Mouse (Mus musculus): ENCODE data around the gene Tff2. TPM values are rescaled to one million over a fixed set of nuclear protein-coding genes. Genes with fewer than 3 reads are reported as not detected.

The Tff2 gene
- not detected in 2 replicates for polyA plus RNA-seq (2015; fragmentation: Nextera tagmentation; extraction: Ambion mirVana)

DNA sequence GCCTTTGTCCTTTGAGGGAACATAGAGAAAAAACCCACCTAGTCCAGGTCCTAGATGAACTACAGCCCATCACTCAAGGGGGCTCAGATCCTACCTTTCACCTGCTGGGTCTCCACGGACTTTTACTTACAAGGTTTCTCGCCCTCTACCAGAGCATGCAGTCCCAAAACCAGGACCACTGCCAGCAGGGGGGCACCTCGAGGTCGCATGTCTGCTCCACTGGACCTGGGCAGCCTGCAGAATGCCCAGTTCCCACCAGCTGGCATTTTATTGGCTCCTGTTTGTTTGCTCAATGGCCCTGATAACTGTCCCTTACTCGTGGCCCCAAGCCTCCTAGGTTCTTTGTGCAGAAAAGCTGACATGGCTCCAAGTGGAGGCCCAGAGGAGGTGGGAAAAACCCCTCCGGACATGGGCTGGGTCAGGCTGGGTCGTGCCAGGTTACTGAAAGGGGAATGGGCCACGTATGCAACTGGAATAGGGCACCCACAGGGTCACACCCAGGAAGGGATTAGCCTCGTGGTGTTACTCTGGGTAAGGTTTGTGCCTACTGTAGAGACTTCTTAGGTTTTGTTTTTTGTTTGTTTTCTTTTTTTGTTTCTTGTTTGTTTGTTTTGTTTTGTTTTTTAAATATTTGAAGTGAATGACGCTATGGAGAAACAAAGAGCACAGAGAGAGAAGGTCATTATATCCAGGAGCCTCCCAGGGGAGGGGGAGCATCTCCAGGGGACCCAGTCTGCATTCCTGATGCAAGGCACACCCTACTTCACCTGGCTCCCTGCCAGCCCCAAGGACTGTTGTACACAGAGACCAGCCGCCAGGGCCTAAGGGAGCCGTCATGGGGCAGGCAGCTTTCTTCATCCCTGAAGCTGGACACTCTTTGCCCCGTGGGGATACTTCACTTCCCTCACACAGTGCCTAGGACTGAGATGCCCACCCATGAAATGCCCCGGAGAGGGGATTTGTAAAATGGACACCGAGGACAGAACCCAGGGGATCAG lies at the start of gene Tff2:
Tff2 (minus strand) TSS at position 243 of the 998 bp plus-strand sequence.
- no peaks in the 10 kb centered on the region for H3K36me3 ChIP-seq
- no peak for ATAC-seq (ENCODE audit: insufficient number of reproducible peaks, low FRiP score, low TSS enrichment, low read depth)
- no peak within 1 kb of the TSS for H3K4me2 ChIP-seq
- no peak within 1 kb of the TSS for H3K9ac ChIP-seq
- no peak within 1 kb of the TSS for H3K27ac ChIP-seq
- H3K27me3 ChIP-seq: no peaks in the 10 kb centered on the region
- no peaks in the 10 kb centered on the region for H3K9me3 ChIP-seq
- H3K4me1 ChIP-seq: no peaks in the 10 kb centered on the region
- no peak within 1 kb of the TSS for H3K4me3 ChIP-seq
- 64% methylated on average over 15 of the region's 15 CpGs for WGBS

DNA sequence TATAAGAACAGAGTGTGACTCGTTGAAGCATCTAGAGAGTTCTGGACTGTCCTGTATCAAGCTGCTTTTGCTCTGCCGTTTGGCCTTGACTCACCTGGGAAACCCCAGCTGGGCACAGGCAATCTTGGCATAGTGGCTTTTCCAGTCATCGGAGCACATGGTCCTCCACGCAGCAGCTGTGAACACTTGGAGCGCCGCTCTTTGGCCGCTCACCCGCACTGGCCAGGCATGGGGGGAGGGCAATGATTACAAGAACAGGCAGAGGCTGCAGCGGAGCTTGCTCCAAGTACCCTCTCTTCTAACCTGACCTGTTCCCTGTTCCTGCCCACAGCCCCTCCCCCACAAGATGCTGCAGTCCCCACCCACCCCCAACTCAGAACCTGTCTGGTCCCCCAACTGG lies 49.3 kb upstream of the Tff2 start:
- H3K36me3 ChIP-seq: no peaks in the 10 kb centered on the region
- WGBS: 72% methylated on average over 9 of the region's 9 CpGs
- no peaks in the 10 kb centered on the region for H3K27me3 ChIP-seq

DNA sequence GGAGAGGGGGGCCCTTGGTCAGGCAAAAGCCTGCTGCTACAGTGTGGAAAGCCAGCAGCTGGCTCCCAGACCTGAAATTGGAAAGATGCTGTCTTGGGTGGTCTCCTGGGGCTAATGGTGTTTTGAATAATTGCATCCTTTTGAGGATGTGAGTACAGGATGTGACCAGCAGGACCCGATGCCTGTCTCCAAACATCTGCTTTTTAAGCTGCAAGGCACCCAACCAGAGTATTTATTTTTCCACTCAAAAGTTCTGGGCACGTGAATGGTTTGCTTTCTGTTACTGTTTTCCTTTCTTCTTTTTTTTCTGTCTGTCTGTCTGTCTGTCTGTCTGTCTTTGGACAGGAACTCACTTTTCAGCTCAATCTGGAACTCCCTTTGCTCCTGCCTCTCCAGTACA lies 48.6 kb upstream of the Tff2 start:
- ATAC-seq (ENCODE audit: insufficient number of reproducible peaks, low FRiP score, low TSS enrichment, low read depth): no peak
- Histone ChIP-seq H3K27ac (no peak overlapping the region), H3K4me2 (no peak overlapping the region), H3K9me3 (no peaks in the 10 kb centered on the region), H3K36me3 (no peaks in the 10 kb centered on the region), H3K9ac (no peak overlapping the region), H3K4me3 (no peak overlapping the region), H3K4me1 (peaks cover 3% of the 10 kb centered on the region; the same call in 1 of the 2 replicates), H3K27me3 (no peaks in the 10 kb centered on the region)
- 24% methylated on average over 2 of the region's 2 CpGs for WGBS

More for the DNA sequence above, 49.3 kb upstream of the Tff2 start:
- Histone ChIP-seq H3K4me3 (no peak overlapping the region), H3K4me1 (peaks cover 3% of the 10 kb centered on the region; the same call in 1 of the 2 replicates), H3K9me3 (no peaks in the 10 kb centered on the region), H3K4me2 (no peak overlapping the region), H3K9ac (no peak overlapping the region), H3K27ac (no peak overlapping the region)
- ATAC-seq (ENCODE audit: insufficient number of reproducible peaks, low FRiP score, low TSS enrichment, low read depth): no peak

DNA sequence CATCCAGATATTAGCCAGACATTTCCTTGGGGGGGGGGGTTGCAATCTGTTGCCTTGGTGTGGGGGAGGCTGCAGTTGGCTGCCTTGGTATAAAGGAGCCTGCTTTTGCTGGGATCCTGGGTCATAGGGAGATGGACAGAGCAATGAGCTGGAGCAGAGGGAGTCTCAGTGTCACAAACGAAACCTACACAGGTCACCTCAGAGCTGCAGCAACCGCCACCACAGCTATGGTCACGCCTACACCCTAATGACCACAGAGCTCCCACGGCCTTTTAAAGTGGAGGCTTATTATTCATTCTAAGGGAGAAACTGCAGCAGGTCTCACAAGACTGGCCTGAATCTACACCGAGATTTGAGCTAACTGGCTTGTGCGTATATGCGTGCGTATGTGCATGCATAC lies 47.7 kb upstream of the Tff2 start:
- H3K4me1 ChIP-seq: peaks cover 3% of the 10 kb centered on the region; the same call in 1 of the 2 replicates
- H3K4me2 ChIP-seq: no peak overlapping the region
- H3K9ac ChIP-seq: no peak overlapping the region
- H3K9me3 ChIP-seq: no peaks in the 10 kb centered on the region
- WGBS: 68% methylated on average over 8 of the region's 8 CpGs
- H3K4me3 ChIP-seq: no peak overlapping the region
- ATAC-seq (ENCODE audit: insufficient number of reproducible peaks, low FRiP score, low TSS enrichment, low read depth): no peak
- no peaks in the 10 kb centered on the region for H3K27me3 ChIP-seq
- no peaks in the 10 kb centered on the region for H3K36me3 ChIP-seq
- no peak overlapping the region for H3K27ac ChIP-seq

DNA sequence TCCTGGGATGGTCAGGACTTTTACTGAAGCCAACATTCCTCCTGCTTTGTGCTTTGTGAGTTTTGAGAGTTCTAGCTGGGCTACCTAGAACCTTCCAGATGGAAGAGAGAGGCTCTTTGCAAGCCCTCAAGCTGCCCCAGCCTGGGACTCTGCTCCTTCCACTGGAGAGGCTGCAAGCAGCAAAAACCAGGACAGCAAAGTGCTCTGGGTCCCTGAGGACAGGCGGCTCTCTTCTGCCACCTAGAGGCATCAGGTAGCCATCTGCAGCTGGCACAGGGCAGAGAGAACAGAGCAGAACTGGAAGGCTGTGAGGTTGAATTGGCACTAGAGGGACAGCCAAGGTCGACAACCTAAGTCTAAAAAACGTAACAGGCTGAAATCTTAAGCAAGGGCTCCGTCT lies 43.3 kb upstream of the Tff2 start:
- no peak overlapping the region for H3K9ac ChIP-seq
- WGBS: 24% methylated on average over 4 of the region's 4 CpGs

DNA sequence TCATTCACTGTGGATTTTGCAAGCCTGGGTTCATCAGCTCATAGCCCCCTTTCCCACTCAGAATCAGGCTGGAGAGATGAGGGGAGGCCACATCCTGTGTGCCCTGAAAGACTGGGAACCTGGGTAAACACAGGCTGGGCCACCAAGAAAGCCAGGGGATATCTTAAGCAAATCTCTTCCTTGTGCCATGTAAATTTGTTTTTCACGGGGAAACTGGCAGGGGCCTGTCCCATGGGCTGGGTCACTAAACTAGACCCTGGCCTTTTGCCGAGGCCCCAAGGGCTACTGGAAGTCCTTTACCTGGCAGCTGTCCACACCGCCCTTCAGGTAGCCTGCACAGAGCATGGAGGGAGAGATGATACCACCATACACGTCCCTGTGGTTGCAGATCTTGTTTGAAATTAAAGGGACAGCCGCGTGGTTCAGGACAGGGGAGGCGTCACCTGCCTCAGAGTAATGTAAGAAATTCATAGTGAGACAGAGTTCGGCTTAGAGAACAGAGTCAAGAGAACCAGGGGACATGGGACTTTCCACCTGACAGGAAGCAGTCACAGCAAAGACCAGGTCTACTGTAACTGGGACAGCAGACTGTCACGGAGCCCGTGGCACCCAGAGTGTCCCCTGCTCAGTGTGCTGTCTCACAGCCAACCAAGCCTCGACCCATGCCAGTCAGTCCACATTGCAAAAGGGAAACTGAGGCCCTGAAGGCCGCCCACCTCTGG lies 40.3 kb upstream of the Tff2 start:
- no peak overlapping the region for H3K27ac ChIP-seq

More for the DNA sequence above, 43.3 kb upstream of the Tff2 start:
- Histone ChIP-seq H3K9me3 (no peaks in the 10 kb centered on the region), H3K27me3 (no peaks in the 10 kb centered on the region), H3K4me1 (no peaks in the 10 kb centered on the region), H3K36me3 (no peaks in the 10 kb centered on the region), H3K4me3 (no peak overlapping the region), H3K4me2 (no peak overlapping the region), H3K27ac (no peak overlapping the region)
- ATAC-seq (ENCODE audit: insufficient number of reproducible peaks, low FRiP score, low TSS enrichment, low read depth): no peak

DNA sequence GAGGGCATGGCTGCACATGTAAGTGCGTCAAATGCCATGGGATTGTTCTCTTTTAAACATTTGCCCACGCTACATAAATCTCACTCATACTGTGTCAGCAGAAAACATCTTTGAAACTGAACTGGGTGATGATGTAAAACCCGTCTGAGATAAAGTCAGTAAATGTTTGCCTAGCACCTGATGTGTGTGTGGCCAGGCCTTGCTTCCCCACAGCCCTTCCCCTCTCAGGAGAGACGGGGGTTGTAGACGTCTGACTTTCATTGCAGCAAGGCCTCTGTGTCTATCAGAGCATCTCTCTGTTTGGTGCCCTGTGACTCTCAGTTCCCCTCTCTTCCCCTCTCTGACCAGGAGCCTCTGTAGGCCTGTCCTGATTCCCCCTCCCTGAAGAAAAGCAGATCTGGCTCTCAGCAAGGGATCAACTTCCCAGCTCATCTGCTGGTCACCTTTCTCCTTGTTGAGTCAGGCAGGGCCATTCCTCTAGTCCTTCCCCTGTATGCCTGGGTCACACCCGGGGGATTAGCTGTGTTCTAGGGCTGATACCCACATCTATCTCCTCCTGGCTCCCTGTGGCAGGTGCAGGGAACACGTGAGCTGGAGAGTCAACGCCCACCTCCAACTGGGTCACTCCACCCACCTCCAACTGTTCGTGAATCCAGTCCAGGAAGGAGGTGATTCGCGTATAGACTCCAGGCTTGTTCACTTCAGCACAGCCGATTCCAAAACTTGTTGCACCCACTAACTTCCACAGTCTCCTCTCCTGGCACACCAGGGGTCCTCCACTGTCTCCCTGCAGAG lies 39.3 kb upstream of the Tff2 start:
- Histone ChIP-seq H3K9ac (no peak overlapping the region), H3K4me1 (no peaks in the 10 kb centered on the region), H3K4me3 (no peak overlapping the region), H3K36me3 (no peaks in the 10 kb centered on the region), H3K4me2 (no peak overlapping the region), H3K9me3 (no peaks in the 10 kb centered on the region), H3K27me3 (no peaks in the 10 kb centered on the region), H3K27ac (no peak overlapping the region)
- 60% methylated on average over 12 of the region's 12 CpGs for WGBS
- ATAC-seq (ENCODE audit: insufficient number of reproducible peaks, low FRiP score, low TSS enrichment, low read depth): no peak

More for the DNA sequence above, 40.3 kb upstream of the Tff2 start:
- no peak overlapping the region for H3K9ac ChIP-seq
- no peak overlapping the region for H3K4me2 ChIP-seq
- no peak for ATAC-seq (ENCODE audit: insufficient number of reproducible peaks, low FRiP score, low TSS enrichment, low read depth)
- no peak overlapping the region for H3K4me3 ChIP-seq
- no peaks in the 10 kb centered on the region for H3K9me3 ChIP-seq
- WGBS: 74% methylated on average over 12 of the region's 12 CpGs
- no peaks in the 10 kb centered on the region for H3K27me3 ChIP-seq
- no peaks in the 10 kb centered on the region for H3K36me3 ChIP-seq
- no peaks in the 10 kb centered on the region for H3K4me1 ChIP-seq

DNA sequence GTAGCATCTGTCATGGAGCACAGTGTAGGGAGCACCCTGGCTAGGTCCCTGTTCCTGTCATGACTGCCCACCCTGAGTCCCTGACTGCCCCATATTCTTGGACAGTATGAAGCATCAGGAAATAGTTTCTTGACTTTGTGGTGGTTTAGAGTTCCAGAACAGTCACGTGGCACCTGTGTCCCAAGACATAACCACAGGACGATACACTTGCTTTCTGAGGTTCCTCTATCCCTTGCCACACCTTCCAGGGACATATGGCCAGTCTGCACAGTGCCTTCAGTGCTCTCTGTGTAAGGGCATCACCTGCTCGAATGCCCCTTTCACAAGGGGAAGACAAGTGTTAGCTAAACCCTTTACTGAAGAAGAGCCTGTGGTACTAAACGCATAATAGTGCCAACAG lies 37.4 kb upstream of the Tff2 start:
- no peaks in the 10 kb centered on the region for H3K4me1 ChIP-seq
- 70% methylated on average over 4 of the region's 4 CpGs for WGBS
- no peak overlapping the region for H3K4me3 ChIP-seq
- no peaks in the 10 kb centered on the region for H3K9me3 ChIP-seq
- ATAC-seq (ENCODE audit: insufficient number of reproducible peaks, low FRiP score, low TSS enrichment, low read depth): no peak
- H3K27ac ChIP-seq: no peak overlapping the region
- no peak overlapping the region for H3K4me2 ChIP-seq
- H3K9ac ChIP-seq: no peak overlapping the region
- 0 out of 2 replicates have a peak, but pooled peaks cover 4% of the 10 kb centered on the region for H3K27me3 ChIP-seq
- H3K36me3 ChIP-seq: no peaks in the 10 kb centered on the region

DNA sequence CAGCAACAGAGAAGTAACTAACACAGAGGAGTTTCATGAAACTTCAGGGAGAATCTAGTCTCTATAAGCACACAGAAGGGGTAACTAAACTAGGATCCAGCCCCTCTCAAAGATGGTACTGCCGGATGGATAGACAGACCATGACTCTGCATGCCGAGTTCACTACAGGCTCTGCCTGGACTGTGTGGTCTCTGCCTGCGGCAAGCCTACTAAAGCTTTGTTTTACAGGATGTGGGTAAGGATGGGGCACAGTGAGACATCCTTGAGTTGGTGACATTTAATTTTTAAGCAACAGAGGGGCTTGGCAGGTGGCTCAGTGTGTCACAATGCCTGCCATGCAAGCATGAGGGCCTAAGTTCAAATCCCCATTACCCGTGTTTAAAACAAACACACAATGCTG lies 32.2 kb upstream of the Tff2 start:
- WGBS: 86% methylated on average over 4 of the region's 4 CpGs
- Histone ChIP-seq H3K9ac (no peak overlapping the region), H3K27ac (no peak overlapping the region)

DNA sequence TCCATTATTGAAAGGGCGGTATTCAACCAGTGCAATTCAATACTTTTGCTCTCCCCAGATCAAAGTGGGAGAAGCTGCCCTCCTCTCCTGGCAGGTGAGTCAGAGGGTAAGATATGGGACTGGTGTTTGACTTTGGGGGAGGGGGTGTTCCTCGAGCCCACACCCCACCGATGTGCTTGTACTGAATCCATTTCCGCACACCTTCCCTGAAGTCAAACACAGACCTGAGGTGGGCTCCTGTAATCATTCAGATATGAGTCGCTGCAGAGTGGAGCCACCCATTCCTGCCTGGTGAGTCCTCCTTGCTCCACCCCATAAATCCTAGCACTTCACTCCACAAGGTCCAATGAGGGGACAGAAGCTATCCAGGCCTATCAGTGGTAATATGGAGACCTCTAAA lies 25.7 kb upstream of the Tff2 start:
- no peaks in the 10 kb centered on the region for H3K36me3 ChIP-seq
- H3K4me2 ChIP-seq: no peak overlapping the region
- ATAC-seq (ENCODE audit: insufficient number of reproducible peaks, low FRiP score, low TSS enrichment, low read depth): no peak
- H3K4me3 ChIP-seq: no peak overlapping the region
- H3K27me3 ChIP-seq: no peaks in the 10 kb centered on the region
- 81% methylated on average over 5 of the region's 5 CpGs for whole genome bisulfite sequencing
- H3K9me3 ChIP-seq: no peaks in the 10 kb centered on the region
- no peaks in the 10 kb centered on the region for H3K4me1 ChIP-seq
- H3K9ac ChIP-seq: no peak overlapping the region
- H3K27ac ChIP-seq: no peak overlapping the region

More for the DNA sequence above, 32.2 kb upstream of the Tff2 start:
- H3K4me1 ChIP-seq: no peaks in the 10 kb centered on the region
- H3K36me3 ChIP-seq: no peaks in the 10 kb centered on the region
- H3K9me3 ChIP-seq: no peaks in the 10 kb centered on the region
- H3K4me2 ChIP-seq: no peak overlapping the region
- 0 out of 2 replicates have a peak, but pooled peaks cover 5% of the 10 kb centered on the region for H3K27me3 ChIP-seq
- no peak for ATAC-seq (ENCODE audit: insufficient number of reproducible peaks, low FRiP score, low TSS enrichment, low read depth)
- H3K4me3 ChIP-seq: no peak overlapping the region

DNA sequence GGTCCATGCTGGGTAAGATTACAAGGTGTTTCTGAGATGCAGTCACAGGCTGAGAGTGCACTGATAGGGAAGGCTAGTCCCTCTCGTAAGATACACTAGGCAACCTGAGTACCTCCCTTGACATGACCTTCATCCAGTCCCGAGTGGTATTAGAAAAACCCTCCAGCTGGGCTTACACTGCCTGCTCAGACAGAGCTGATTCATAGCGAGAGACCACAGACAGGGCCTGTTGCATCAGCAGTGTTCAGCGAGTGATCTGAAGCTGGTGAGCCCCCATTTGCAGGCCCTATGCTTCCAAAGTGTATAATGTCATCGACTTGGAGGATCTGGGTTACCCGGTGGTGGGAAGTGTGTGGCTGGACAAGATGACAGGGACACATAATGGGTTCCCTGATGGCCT lies 21.0 kb upstream of the Tff2 start, which contains the start of gene Tff1:
Tff1 (minus strand) TSS at position 151 of the 400 bp plus-strand sequence.
- H3K9me3 ChIP-seq: no peaks in the 10 kb centered on the region
- 80% methylated on average over 6 of the region's 6 CpGs for WGBS
- no peaks in the 10 kb centered on the region for H3K4me1 ChIP-seq
- H3K27me3 ChIP-seq: no peaks in the 10 kb centered on the region
- no peak within 1 kb of the TSS for H3K27ac ChIP-seq
- ATAC-seq (ENCODE audit: insufficient number of reproducible peaks, low FRiP score, low TSS enrichment, low read depth): no peak
- no peak within 1 kb of the TSS for H3K4me2 ChIP-seq
- no peaks in the 10 kb centered on the region for H3K36me3 ChIP-seq
- H3K9ac ChIP-seq: no peak within 1 kb of the TSS
- H3K4me3 ChIP-seq: no peak within 1 kb of the TSS

Data from limb, embryonic 15.5 days (tissue).